Comparison of ENCODE assay signal across 7 mouse cellular contexts in genomic region chr7:31049846-31050281, GRCm38 (mm10). TPM values are rescaled to one million over a fixed set of nuclear protein-coding genes. Genes with fewer than 3 reads are reported as not detected.
A peak's percentile ranks its signal among the peaks of the same experiment; 100 is the strongest.
DNase-seq lines count a peak whose midpoint lies in the region; ATAC-seq and TF ChIP-seq lines count a peak whose summit lies in the region.

No protein-coding gene starts in this region.

- no peak for DNase-seq in layer of hippocampus, adult 2 months (ENCODE audit: low spot score in 2 of 2)
- DNase-seq in layer of hippocampus, adult 9-10 months (ENCODE audit: low spot score): no peak
- DNase-seq in left cerebral cortex, postnatal 14 days (ENCODE audit: low spot score in 2 of 2): peak; percentile 55 to 65
- peak; percentile 80 to 82 for DNase-seq in right cerebral cortex, postnatal 10 days (ENCODE audit: low spot score in 2 of 2)
- no peak for DNase-seq in natural killer cell, adult 2 months (ENCODE audit: low spot score in 2 of 2)
- DNase-seq in adipocyte (ENCODE audit: low spot score): no peak

- ATAC-seq in forebrain, embryonic 16.5 days: peak; percentile 45

- peaks cover 37% of the 10 kb centered on the region for H3K4me1 ChIP-seq in forebrain, embryonic 16.5 days (replicated peaks; ENCODE audit: control insufficient read depth, insufficient read depth, low read length)

- intact Hi-C loops in left cerebral cortex, postnatal 14 days (cut with DNase I): no loop called here

- H3K27me3 ChIP-seq in forebrain, embryonic 16.5 days (replicated peaks; ENCODE audit: control insufficient read depth, insufficient read depth, low read length): peaks cover 30% of the 10 kb centered on the region

- no peaks in the 10 kb centered on the region for H3K9me3 ChIP-seq in forebrain, embryonic 16.5 days (ENCODE audit: control insufficient read depth, low read length)

- WGBS in forebrain, embryonic 16.5 days: 2% methylated on average over 11 of the region's 15 CpGs

- H3K36me3 ChIP-seq in forebrain, embryonic 16.5 days (ENCODE audit: control insufficient read depth, insufficient read depth): no peaks in the 10 kb centered on the region

- TF ChIP-seq CTCF in layer of hippocampus, adult 2 months (conservative IDR thresholded peaks at IDR 0.05): no peak

- peak overlapping the region; percentile 54 for H3K4me3 ChIP-seq in layer of hippocampus, adult 2 months
- H3K4me3 ChIP-seq in forebrain, embryonic 16.5 days (replicated peaks; ENCODE audit: low read length): peak overlapping the region; percentile 38

- peak overlapping the region; percentile 1; the same call in 1 of the 2 replicates for H3K27ac ChIP-seq in layer of hippocampus, adult 2 months
- peak overlapping the region; percentile 58; the same call in 1 of the 2 replicates for H3K27ac ChIP-seq in forebrain, embryonic 16.5 days (ENCODE audit: low read length)

- H3K9ac ChIP-seq in forebrain, embryonic 16.5 days (replicated peaks; ENCODE audit: low read depth, low read length): peak overlapping the region; percentile 35

- H3K4me2 ChIP-seq in forebrain, embryonic 16.5 days (ENCODE audit: low read length): peak overlapping the region; percentile 58

RNA-seq across cellular contexts. Expression of gene Fxyd7, which starts 1.4 kb away (rescaled TPM):
- total RNA-seq in layer of hippocampus, adult 2 months (2021): 100 to 1,000 TPM; 117 to 121 TPM
- polyA plus RNA-seq in forebrain, embryonic 16.5 days (2015; fragmentation: Nextera tagmentation; extraction: Ambion mirVana): 51.0 and 95.0 TPM in 2 replicates
- total RNA-seq in left cerebral cortex, postnatal 14 days (2021): 100 to 1,000 TPM; 326 to 365 TPM

RNA-seq across cellular contexts. Expression of gene Fxyd1, which starts 7.1 kb away (rescaled TPM):
- 100 to 1,000 TPM in 1 of 2 experiments, 10 to 100 TPM in 1; 90.9 to 114 TPM for total RNA-seq in layer of hippocampus, adult 2 months (2021)
- polyA plus RNA-seq in forebrain, embryonic 16.5 days (2015; fragmentation: Nextera tagmentation; extraction: Ambion mirVana): 10.7 and 14.5 TPM in 2 replicates
- 10 to 100 TPM; 46.1 to 47.7 TPM for total RNA-seq in left cerebral cortex, postnatal 14 days (2021)

RNA-seq across cellular contexts. Expression of gene Fxyd5, which starts 7.6 kb away (rescaled TPM):
- 10 to 100 TPM; 17.3 to 26.9 TPM for total RNA-seq in layer of hippocampus, adult 2 months (2021)
- polyA plus RNA-seq in forebrain, embryonic 16.5 days (2015; fragmentation: Nextera tagmentation; extraction: Ambion mirVana): 21.7 and 23.4 TPM in 2 replicates
- total RNA-seq in left cerebral cortex, postnatal 14 days (2021): 10 to 100 TPM; 36.3 to 37.2 TPM

RNA-seq across cellular contexts. Expression of gene Lgi4, which starts 9.3 kb away (rescaled TPM):
- total RNA-seq in layer of hippocampus, adult 2 months (2021): 10 to 100 TPM; 37.9 to 41.9 TPM
- polyA plus RNA-seq in forebrain, embryonic 16.5 days (2015; fragmentation: Nextera tagmentation; extraction: Ambion mirVana): 0.20 and 0.24 TPM in 2 replicates
- 10 to 100 TPM; 16.2 to 17.5 TPM for total RNA-seq in left cerebral cortex, postnatal 14 days (2021)

RNA-seq across cellular contexts. Expression of gene Fxyd3, which starts 26.6 kb away (rescaled TPM):
- total RNA-seq in layer of hippocampus, adult 2 months (2021): 1 to 10 TPM in 1 of 2 experiments, not detected in 1; 1.7 TPM
- polyA plus RNA-seq in forebrain, embryonic 16.5 days (2015; fragmentation: Nextera tagmentation; extraction: Ambion mirVana): 0.15 and 0.66 TPM in 2 replicates
- total RNA-seq in left cerebral cortex, postnatal 14 days (2021): not detected

Comparison
In these comparisons a context has a peak if more than half of its experiments do, and no peak if none do; other contexts are left out.
1. DNase-seq: peak in left cerebral cortex, postnatal 14 days (2 of 2) and right cerebral cortex, postnatal 10 days (2 of 2); none in layer of hippocampus, adult 2 months (0 of 2), layer of hippocampus, adult 9-10 months (single experiment), natural killer cell, adult 2 months (0 of 2) and adipocyte (single experiment).